Mouse (Mus musculus) midbrain, embryonic 13.5 days (tissue): ENCODE measurements around the gene Lhx6. TPM values are rescaled to one million over a fixed set of nuclear protein-coding genes. Genes with fewer than 3 reads are reported as not detected.

ENCODE experiments used
- ATAC-seq: fragments of 200-750 bp; cut with Nextera tagmentation; 2 replicates; pipeline ENCODE4 v1.8.0; 2017; ENCODE audit warnings: mild to moderate bottlenecking, moderate TSS enrichment, moderate library complexity
- H3K27ac ChIP-seq: fragments of 300-500 bp; sonication (generic); 2 replicates; pipeline ENCODE4 v1.5.1; 2015; ENCODE audit warnings: inconsistent platforms, mild to moderate bottlenecking, moderate library complexity
- H3K27me3 ChIP-seq: fragments of 300-500 bp; sonication (generic); 2 replicates; pipeline ENCODE4 v1.6.1; 2015; ENCODE audit warnings: mild to moderate bottlenecking, inconsistent platforms
- H3K36me3 ChIP-seq: fragments of 300-500 bp; sonication (generic); 2 replicates; pipeline ENCODE4 v1.6.1; 2015; ENCODE audit warnings: mild to moderate bottlenecking, inconsistent platforms
- H3K4me1 ChIP-seq: fragments of 300-500 bp; sonication (generic); replicated peaks from 2 replicates; pipeline ENCODE4 v1.6.1; 2015; ENCODE audit warnings: inconsistent platforms
- H3K4me2 ChIP-seq: fragments of 300-500 bp; sonication (generic); replicated peaks from 2 replicates; pipeline ENCODE4 v1.6.1; 2015; ENCODE audit warnings: moderate library complexity, mild to moderate bottlenecking, inconsistent platforms
- H3K4me3 ChIP-seq: fragments of 300-500 bp; sonication (generic); replicated peaks from 2 replicates; pipeline ENCODE4 v1.5.1; 2015; ENCODE audit warnings: mild to moderate bottlenecking, inconsistent platforms
- H3K9ac ChIP-seq: fragments of 300-500 bp; sonication (generic); replicated peaks from 2 replicates; pipeline ENCODE4 v1.6.1; 2015; ENCODE audit warnings: mild to moderate bottlenecking, inconsistent platforms
- H3K9me3 ChIP-seq: fragments of 300-500 bp; sonication (generic); 2 replicates; pipeline ENCODE4 v1.6.1; 2016; ENCODE audit warnings: mild to moderate bottlenecking, inconsistent platforms
- WGBS: fragments of 180-500 bp; shearing (Covaris S2); methylation state at CpG from one replicate; pipeline ENCODE4 v1.1.7; 2015; 5-methylcytosine and 5-hydroxymethylcytosine counted together
- polyA plus RNA-seq: library from polyadenylated mRNA; unstranded; fragments of >200 nt; fragmentation: Nextera tagmentation; extraction: Ambion mirVana; gene quantifications from 2 replicates; pipeline ENCODE4 v1.2.1, GENCODE M21; 2015

Gene Lhx6
- polyA plus RNA-seq, 1 experiment from 2014 or later: 3.6 TPM

DNA sequence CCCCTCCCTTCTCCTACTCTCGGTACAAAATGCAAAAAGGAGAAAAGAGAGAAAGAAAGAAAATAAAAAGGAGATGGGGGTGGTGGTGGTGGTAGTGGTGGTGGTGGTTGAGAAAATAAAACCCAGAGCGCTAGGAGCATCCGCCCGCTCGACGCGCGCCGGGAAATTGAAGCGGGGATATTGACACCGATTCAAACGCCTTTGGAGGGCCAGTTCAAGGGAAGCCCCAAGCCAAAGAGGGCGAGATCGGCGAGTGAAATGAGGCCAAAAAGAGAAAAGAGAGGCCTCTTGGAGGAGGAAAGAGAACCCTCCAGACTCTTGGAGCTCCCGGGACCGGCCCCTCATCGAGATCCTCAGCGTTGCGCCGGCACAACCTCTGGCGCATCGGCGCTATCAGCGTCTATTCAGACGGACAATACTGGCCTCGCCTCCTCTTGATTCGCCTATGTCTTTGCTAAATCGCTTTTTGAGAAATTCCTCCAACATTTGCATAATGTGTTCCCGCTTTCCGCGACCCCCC lies 712 bp downstream of the Lhx6 start:
- Histone ChIP-seq H3K9me3 (no peaks in the 10 kb centered on the region), H3K27me3 (peaks cover 99% of the 10 kb centered on the region), H3K4me1 (peaks cover 34% of the 10 kb centered on the region), H3K4me2 (peak overlapping the region; percentile 68), H3K4me3 (peak overlapping the region; percentile 40), H3K9ac (no peak overlapping the region), H3K36me3 (no peaks in the 10 kb centered on the region), H3K27ac (no peak overlapping the region)
- WGBS: under 1% methylated on average over 32 of the region's 32 CpGs
- ATAC-seq: no peak

DNA sequence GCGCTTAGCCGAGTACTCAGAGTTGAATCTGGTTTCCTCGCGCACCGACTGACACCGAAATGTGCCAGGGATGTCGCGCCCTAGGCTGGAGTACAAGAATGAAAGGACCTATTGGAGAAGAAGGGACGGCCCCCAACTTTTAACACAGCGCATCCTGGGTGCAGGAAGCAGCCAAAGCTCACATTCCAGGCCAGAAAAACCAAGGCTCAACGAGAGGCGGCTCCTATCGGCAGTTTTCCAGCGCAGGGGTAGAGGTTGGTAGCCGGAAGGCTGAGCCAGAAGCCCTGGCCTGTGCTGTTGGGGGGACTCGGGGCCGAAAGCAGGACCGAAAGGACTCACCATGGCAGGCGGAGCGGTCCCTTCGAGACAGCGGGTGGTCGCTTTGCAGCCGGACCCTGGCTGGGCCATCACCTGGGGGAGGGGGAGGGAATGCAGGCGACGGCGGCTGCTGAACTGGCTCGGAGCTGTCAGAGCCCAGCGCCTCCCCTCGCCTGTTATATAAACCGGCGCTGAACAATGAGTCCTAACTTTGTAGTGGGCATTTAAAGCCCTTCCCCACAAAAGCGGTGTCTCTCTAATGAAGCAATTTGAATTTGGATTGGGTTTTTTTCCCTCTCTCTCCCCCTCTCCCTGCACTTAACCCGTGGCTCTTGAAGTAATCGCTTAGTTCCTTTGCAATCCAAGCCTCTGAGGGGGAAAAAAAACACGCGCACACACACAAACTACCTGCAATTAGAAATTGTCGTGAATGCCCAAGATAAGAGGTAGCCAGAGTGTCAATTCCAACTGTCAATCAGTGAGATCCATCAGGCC lies 1.4 kb downstream of the Lhx6 start:
- H3K9ac ChIP-seq: no peak overlapping the region
- WGBS: under 1% methylated on average over 38 of the region's 38 CpGs
- H3K4me3 ChIP-seq: peak overlapping the region; percentile 40
- H3K9me3 ChIP-seq: no peaks in the 10 kb centered on the region
- H3K4me1 ChIP-seq: peaks cover 34% of the 10 kb centered on the region
- H3K4me2 ChIP-seq: peak overlapping the region; percentile 68
- ATAC-seq: peak; percentile 12; the same call in 1 of the 2 replicates
- no peaks in the 10 kb centered on the region for H3K36me3 ChIP-seq
- H3K27me3 ChIP-seq: peaks cover 100% of the 10 kb centered on the region
- no peak overlapping the region for H3K27ac ChIP-seq

DNA sequence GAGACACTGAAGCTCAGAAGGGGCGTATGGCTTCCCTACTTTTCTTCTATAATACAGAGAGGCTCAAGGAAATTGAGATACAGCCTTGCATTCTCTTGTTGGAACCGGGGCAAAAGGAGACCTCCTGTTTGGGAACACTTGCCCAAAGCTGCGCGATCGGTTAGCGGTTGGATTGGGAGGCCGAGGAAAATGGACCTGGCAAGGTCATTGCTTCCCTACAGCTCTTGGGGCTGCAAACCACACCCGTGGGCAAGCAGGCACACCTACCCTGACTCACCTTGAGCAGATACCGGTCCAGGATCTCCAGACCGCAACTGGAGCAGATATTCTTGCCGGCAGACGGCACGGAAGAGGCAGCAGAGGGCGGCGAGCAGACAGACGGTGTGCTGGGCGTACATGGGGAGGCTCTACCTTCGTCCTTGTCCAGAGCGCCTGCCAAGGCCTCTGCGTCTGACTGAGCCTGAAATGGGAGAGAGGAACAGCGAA lies 2.1 kb downstream of the Lhx6 start:
- WGBS: under 1% methylated on average over 21 of the region's 21 CpGs
- peak overlapping the region; percentile 16; the same call in 1 of the 2 replicates for H3K9ac ChIP-seq

GRCm38 (mm10) chr2:36102559-36102946 lies 2.7 kb downstream of the Lhx6 start:
- Histone ChIP-seq H3K9ac (peak overlapping the region; percentile 16; the same call in 1 of the 2 replicates), H3K27me3 (peaks cover 100% of the 10 kb centered on the region), H3K27ac (no peak overlapping the region), H3K4me2 (peak overlapping the region; percentile 29), H3K9me3 (no peaks in the 10 kb centered on the region), H3K4me3 (peak overlapping the region; percentile 40), H3K4me1 (peaks cover 34% of the 10 kb centered on the region), H3K36me3 (no peaks in the 10 kb centered on the region)
- peak; percentile 41; the same call in 1 of the 2 replicates for ATAC-seq
- WGBS: 2% methylated on average over 21 of the region's 21 CpGs

More for the DNA sequence above, 2.1 kb downstream of the Lhx6 start:
- Histone ChIP-seq H3K9me3 (no peaks in the 10 kb centered on the region), H3K27me3 (peaks cover 100% of the 10 kb centered on the region), H3K4me1 (peaks cover 34% of the 10 kb centered on the region), H3K4me2 (peak overlapping the region; percentile 68; the same call in 1 of the 2 replicates), H3K36me3 (no peaks in the 10 kb centered on the region), H3K27ac (no peak overlapping the region), H3K4me3 (peak overlapping the region; percentile 40)
- ATAC-seq: no peak

GRCm38 (mm10) chr2:36101866-36102558 lies 3.2 kb downstream of the Lhx6 start:
- peaks cover 100% of the 10 kb centered on the region for H3K27me3 ChIP-seq
- H3K4me1 ChIP-seq: peaks cover 34% of the 10 kb centered on the region
- H3K27ac ChIP-seq: no peak overlapping the region
- ATAC-seq: peak; percentile 25; the same call in 1 of the 2 replicates
- H3K4me2 ChIP-seq: peak overlapping the region; percentile 29
- peak overlapping the region; percentile 40 for H3K4me3 ChIP-seq
- 3% methylated on average over 28 of the region's 28 CpGs for WGBS
- H3K36me3 ChIP-seq: no peaks in the 10 kb centered on the region
- no peak overlapping the region for H3K9ac ChIP-seq
- no peaks in the 10 kb centered on the region for H3K9me3 ChIP-seq

- Histone ChIP-seq H3K27ac (no peak overlapping the region), H3K27me3 (peaks cover 100% of the 10 kb centered on the region), H3K9me3 (no peaks in the 10 kb centered on the region), H3K4me3 (no peak overlapping the region), H3K4me1 (peaks cover 24% of the 10 kb centered on the region), H3K4me2 (no peak overlapping the region), H3K9ac (no peak overlapping the region), H3K36me3 (no peaks in the 10 kb centered on the region)
- WGBS: 1% methylated on average over 6 of the region's 6 CpGs
- ATAC-seq: no peak
These were observed 5.5 kb downstream of the Lhx6 start for GRCm38 (mm10) chr2:36099739-36100138.

- H3K9me3 ChIP-seq: no peaks in the 10 kb centered on the region
- 1% methylated on average over 5 of the region's 5 CpGs for WGBS
- no peak overlapping the region for H3K4me3 ChIP-seq
- no peak for ATAC-seq
- no peak overlapping the region for H3K9ac ChIP-seq
- H3K27me3 ChIP-seq: peaks cover 100% of the 10 kb centered on the region
- no peaks in the 10 kb centered on the region for H3K36me3 ChIP-seq
- H3K4me2 ChIP-seq: no peak overlapping the region
- peaks cover 9% of the 10 kb centered on the region for H3K4me1 ChIP-seq
- no peak overlapping the region for H3K27ac ChIP-seq
These were observed 7.2 kb downstream of the Lhx6 start for GRCm38 (mm10) chr2:36098021-36098420.

- no peak overlapping the region for H3K9ac ChIP-seq
- no peak overlapping the region for H3K4me2 ChIP-seq
- no peak overlapping the region for H3K27ac ChIP-seq
- no peak overlapping the region for H3K4me3 ChIP-seq
- H3K27me3 ChIP-seq: peaks cover 100% of the 10 kb centered on the region
- H3K4me1 ChIP-seq: peaks cover 1% of the 10 kb centered on the region
- no peaks in the 10 kb centered on the region for H3K36me3 ChIP-seq
- ATAC-seq: no peak
- no peaks in the 10 kb centered on the region for H3K9me3 ChIP-seq
- WGBS: 2% methylated on average over 18 of the region's 18 CpGs
These were observed 7.9 kb downstream of the Lhx6 start for GRCm38 (mm10) chr2:36097129-36097815.

DNA sequence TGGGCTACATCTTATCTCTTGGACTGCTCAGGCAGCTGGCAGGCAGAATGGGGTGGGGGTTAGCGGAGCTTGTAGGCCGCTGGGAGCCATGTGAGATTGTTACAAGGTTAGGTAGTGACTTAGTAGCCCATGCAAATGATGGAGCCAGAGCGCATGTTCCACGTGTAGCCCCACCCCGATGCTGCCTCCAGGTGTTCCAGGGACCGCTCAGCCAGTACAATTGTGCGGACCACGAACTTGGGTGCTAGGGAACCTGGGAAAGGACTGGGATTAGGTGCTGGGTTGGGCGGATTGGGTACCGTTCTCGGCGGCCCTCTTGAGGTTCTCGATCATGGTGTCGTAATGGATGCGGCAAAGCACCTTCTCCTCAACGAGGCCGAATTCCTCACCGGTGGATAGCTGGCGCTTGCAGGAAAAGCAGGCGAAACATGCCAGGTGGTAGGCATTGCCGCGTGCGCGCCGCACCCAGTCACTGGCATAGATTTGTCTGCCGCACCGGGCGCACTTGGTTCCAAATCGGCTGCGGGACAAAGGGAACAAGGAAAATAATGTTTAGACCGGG lies 11.2 kb downstream of the Lhx6 start:
- H3K4me2 ChIP-seq: no peak overlapping the region
- no peaks in the 10 kb centered on the region for H3K9me3 ChIP-seq
- peaks cover 100% of the 10 kb centered on the region for H3K27me3 ChIP-seq
- no peak overlapping the region for H3K27ac ChIP-seq
- no peaks in the 10 kb centered on the region for H3K36me3 ChIP-seq
- peaks cover 15% of the 10 kb centered on the region for H3K4me1 ChIP-seq
- H3K9ac ChIP-seq: no peak overlapping the region
- 2% methylated on average over 31 of the region's 31 CpGs for WGBS
- no peak overlapping the region for H3K4me3 ChIP-seq
- no peak for ATAC-seq

DNA sequence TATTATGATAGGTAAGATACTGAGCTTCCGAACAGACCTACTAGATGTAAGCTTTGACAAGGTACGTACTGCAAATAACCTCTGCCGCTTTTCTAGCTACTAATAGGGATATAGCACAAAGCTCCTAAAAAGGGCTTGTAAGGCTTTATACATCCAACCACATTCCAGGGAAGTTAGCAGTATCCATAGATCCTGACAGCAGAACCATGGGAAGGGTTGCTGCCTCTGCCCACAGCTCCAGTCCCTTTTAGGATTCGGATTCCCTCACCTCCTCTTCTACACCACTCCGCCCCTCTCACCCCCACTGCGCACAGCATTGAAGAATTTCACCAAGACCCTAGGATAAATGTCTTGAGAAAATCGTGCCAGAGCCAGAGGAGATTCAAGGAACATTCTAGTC lies 11.9 kb downstream of the Lhx6 start:
- peaks cover 100% of the 10 kb centered on the region for H3K27me3 ChIP-seq
- no peak overlapping the region for H3K27ac ChIP-seq
- H3K9ac ChIP-seq: no peak overlapping the region
- no peaks in the 10 kb centered on the region for H3K9me3 ChIP-seq
- H3K4me3 ChIP-seq: no peak overlapping the region
- WGBS: 16% methylated on average over 7 of the region's 7 CpGs
- H3K4me1 ChIP-seq: peaks cover 15% of the 10 kb centered on the region
- no peak for ATAC-seq
- no peak overlapping the region for H3K4me2 ChIP-seq
- H3K36me3 ChIP-seq: no peaks in the 10 kb centered on the region

DNA sequence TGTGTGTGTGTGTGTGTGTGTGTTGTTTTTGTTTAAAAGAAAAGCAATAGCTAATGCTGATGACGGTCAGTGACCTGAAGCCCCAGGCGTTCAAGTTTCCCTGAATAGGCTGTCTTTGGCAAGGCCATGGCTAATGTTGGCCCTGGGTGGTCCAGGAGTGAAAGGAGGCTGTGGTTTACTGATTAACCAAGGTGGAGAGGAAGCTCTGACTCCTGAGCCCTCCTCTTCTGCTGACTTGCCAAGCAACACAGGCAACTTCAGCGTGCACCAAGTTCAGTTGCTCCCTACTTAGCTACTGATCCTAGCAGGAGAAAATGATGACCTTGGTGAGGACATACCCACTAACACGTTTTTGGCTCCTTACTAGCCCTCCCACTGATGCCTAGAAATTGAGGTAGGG lies 12.5 kb downstream of the Lhx6 start:
- WGBS: 3% methylated on average over 4 of the region's 4 CpGs
- Histone ChIP-seq H3K9ac (no peak overlapping the region), H3K4me3 (no peak overlapping the region), H3K36me3 (no peaks in the 10 kb centered on the region), H3K4me1 (peaks cover 15% of the 10 kb centered on the region), H3K27me3 (peaks cover 99% of the 10 kb centered on the region), H3K27ac (no peak overlapping the region), H3K9me3 (no peaks in the 10 kb centered on the region), H3K4me2 (no peak overlapping the region)
- no peak for ATAC-seq
